ENCODE assay signal across 8 mouse cellular contexts in the genomic region with DNA sequence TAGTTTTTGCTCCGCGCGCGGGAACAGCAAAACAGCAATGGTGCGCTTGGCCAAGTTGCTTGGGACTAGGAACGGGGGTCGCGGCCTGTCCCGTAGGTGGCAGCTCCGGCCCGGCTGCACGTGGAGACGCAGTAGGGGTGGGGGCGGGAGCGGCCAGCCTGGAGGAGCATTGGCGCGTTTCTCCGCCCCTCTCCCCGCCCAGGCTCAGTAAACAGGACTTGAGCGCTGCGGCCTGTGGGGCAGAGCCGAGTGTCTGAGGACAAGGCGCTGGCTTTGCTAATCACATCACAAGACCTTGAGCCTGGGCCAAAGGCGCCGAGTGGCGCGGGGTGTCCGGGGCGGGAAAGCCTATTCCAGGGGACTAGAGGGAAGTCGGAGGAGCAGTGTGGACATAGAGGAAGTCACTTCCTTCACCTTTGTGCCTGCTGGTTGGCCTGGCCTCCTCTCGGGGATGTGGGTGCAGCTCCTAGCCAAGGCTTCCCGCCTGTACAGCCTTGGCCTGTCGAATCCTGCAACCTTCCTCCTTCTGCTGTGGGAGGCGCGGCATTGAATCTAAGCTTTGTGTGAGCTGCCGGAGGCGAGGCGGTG. TPM values are rescaled to one million over a fixed set of nuclear protein-coding genes. Genes with fewer than 3 reads are reported as not detected.
DNase-seq lines count a peak whose midpoint lies in the region; ATAC-seq lines count a peak whose summit lies in the region.

No protein-coding gene starts in this region.

- H3K36me3 ChIP-seq in hindbrain, embryonic 13.5 days: peaks cover 13% of the 10 kb centered on the region

- under 1% methylated on average over 37 of the region's 38 CpGs for WGBS in hindbrain, embryonic 13.5 days

- H3K4me1 ChIP-seq in hindbrain, embryonic 13.5 days (replicated peaks): peaks cover 34% of the 10 kb centered on the region

- H3K27me3 ChIP-seq in hindbrain, embryonic 13.5 days: peaks cover 32% of the 10 kb centered on the region

- peak; percentile 96 for DNase-seq in Muller cell, postnatal 12 days (ENCODE audit: inconsistent ontology term)
- peak; percentile 68 to 72 for DNase-seq in cerebellum, postnatal 14 days
- peak; percentile 68 to 78 for DNase-seq in frontal cortex, postnatal 14 days (ENCODE audit: low spot score in 2 of 2)
- peak; percentile 47 to 59 for DNase-seq in layer of hippocampus, postnatal 25 days (ENCODE audit: extremely low spot score in 1 of 2, low spot score in 1 of 2)
- peak; percentile 99 for DNase-seq in lung, postnatal 36 days
- DNase-seq in retina, embryonic 14.5 days (ENCODE audit: low spot score): peak; percentile 84
- DNase-seq in thymus, postnatal 4 days: peak; percentile 78

- ATAC-seq in hindbrain, embryonic 13.5 days (ENCODE audit: low FRiP score): peak; percentile 74

- H3K4me3 ChIP-seq in hindbrain, embryonic 13.5 days: peak overlapping the region; percentile 56

- H3K9me3 ChIP-seq in hindbrain, embryonic 13.5 days: no peaks in the 10 kb centered on the region

- peak overlapping the region; percentile 89 for H3K4me2 ChIP-seq in hindbrain, embryonic 13.5 days

- H3K9ac ChIP-seq in hindbrain, embryonic 13.5 days: peak overlapping the region; percentile 70

- H3K27ac ChIP-seq in hindbrain, embryonic 13.5 days: peak overlapping the region; percentile 85

RNA-seq across cellular contexts. Expression of gene Zfp36l2, which starts 0.7 kb away (rescaled TPM):
- 5.1 and 5.2 TPM in 2 replicates for polyA plus RNA-seq in hindbrain, embryonic 13.5 days (2015; fragmentation: Nextera tagmentation; extraction: Ambion mirVana)
- total RNA-seq in layer of hippocampus, postnatal 25 days (2021): 10 to 100 TPM; 26.6 to 28.7 TPM

Comparison
In these comparisons a context has a peak if more than half of its experiments do, and no peak if none do; other contexts are left out.
1. Peak in every context shown above with its lines: DNase-seq, ATAC-seq, H3K4me3 ChIP-seq and H3K27ac ChIP-seq.